Mouse (Mus musculus) macrophage (primary cell): ENCODE data around the gene Mpig6b. TPM values are rescaled to one million over a fixed set of nuclear protein-coding genes. Genes with fewer than 3 reads are reported as not detected.

Experiments
- H3K27ac ChIP-seq: fragments of 350-480 bp; formaldehyde crosslinking; 2 replicates; pipeline ENCODE4 v1.9.0; 2021
- H3K36me3 ChIP-seq: fragments of 350-480 bp; formaldehyde crosslinking; 2 replicates; pipeline ENCODE4 v1.9.0; 2021; ENCODE audit errors: inconsistent target
- H3K4me3 ChIP-seq: fragments of 350-480 bp; formaldehyde crosslinking; 2 replicates; pipeline ENCODE4 v1.9.0; 2021; ENCODE audit errors: inconsistent target
- H3K79me2 ChIP-seq: fragments of 350-480 bp; formaldehyde crosslinking; 2 replicates; pipeline ENCODE4 v1.9.0; 2021; ENCODE audit errors: inconsistent target
- WGBS: methylation state at CpG from one replicate; pipeline ENCODE4 v1.1.7; 2026; ENCODE audit warnings: inconsistent platforms; ENCODE audit not compliant: missing documents; 5-methylcytosine and 5-hydroxymethylcytosine counted together
- polyA plus RNA-seq: library from polyadenylated mRNA; stranded (reverse); fragments of 250-400 nt; gene quantifications from 3 replicates; pipeline ENCODE4 v1.2.4, GENCODE M21; 2018; ENCODE audit warnings: inconsistent platforms

Gene Mpig6b
- polyA plus RNA-seq, 1 experiment from 2014 or later = 0.17 TPM

DNA sequence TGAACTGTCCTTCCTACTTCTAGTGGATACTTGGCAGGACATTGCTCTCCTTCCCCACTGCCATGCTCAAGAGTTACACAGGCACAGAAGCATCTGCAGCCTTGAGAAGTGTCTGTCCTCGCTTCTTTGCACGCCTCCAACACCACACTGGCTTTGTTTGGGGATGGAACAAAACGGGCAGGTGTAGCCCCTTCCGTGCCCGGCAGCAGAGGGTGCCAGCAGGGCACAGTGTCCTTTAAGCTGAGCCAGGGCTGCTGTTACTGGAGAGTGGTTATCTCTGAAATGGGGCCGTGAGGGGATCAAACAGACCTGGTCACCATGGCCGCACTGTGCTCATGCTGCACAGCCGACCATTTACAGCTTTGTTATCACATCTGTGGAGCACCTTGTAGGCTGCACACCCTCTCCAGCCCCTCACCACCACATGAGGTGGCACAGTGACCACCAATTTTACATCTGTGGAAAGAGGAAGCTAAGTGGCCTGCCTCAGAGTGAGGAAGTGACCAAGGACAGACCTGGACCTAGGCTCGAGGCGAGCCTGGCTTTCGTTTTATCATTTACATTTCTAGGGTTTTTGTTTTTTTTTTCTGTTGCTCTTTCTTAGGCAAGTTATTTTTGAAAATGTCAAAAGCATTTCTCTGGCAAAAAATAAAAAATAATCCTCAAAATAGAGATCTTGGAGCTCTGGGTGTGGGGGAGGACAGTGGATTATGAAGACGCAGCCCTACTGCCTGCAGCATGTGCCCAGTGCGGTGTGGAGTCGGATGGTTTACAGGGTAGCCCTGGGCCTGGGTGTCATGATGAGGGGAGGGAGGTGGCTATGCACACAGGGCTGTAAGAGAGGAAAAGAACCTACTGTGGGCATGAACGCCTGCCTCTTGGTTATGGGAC, 28.7 kb upstream of the Mpig6b start:
- no peak overlapping the region for H3K27ac ChIP-seq
- peaks cover 65% of the 10 kb centered on the region for H3K36me3 ChIP-seq
- no peak overlapping the region for H3K4me3 ChIP-seq
- WGBS = 83% methylated on average over 15 of the region's 15 CpGs
- peaks cover 11% of the 10 kb centered on the region; the same call in 1 of the 2 replicates for H3K79me2 ChIP-seq

DNA sequence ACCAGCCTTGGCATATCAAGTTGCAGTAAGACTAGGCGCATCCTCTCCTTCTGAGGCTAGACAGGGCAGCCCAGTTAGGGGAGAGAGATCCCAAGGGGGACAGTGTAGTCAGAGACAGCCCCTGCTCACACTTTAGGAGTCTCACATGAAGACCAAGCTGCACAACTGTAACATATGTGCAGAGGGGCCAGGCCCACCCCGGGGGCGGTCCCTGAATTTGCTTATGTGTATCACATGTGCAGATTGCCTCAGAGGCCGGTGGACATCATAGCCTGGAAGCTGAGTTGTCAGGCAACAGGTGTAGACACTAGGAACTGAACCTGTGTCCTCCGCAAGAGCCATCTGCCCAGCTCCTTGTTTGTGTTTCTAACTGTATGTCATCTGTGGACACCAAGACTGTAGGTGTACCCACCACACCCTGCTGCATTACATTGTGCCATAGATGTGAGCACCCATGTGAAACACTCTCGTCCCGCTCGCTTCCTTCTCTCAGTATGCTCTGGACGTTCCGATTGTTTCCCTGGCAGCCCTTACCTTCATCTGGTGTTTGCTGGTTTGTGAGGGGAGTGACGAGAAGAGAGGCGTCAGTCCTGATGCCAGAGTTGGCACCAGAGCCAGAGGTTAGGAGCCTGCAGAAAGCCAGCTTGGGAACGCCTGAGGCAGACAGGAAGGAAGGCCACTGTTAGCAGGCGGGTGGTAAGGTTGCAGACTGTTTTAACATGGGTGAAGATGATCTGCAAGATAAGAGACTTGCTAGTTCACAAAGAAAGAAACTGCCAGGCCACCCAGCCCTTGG, 26.6 kb upstream of the Mpig6b start:
- H3K36me3 ChIP-seq = peaks cover 45% of the 10 kb centered on the region
- WGBS = 92% methylated on average over 14 of the region's 14 CpGs
- H3K27ac ChIP-seq = no peak overlapping the region
- no peak overlapping the region for H3K4me3 ChIP-seq
- H3K79me2 ChIP-seq = peaks cover 13% of the 10 kb centered on the region; the same call in 1 of the 2 replicates

DNA sequence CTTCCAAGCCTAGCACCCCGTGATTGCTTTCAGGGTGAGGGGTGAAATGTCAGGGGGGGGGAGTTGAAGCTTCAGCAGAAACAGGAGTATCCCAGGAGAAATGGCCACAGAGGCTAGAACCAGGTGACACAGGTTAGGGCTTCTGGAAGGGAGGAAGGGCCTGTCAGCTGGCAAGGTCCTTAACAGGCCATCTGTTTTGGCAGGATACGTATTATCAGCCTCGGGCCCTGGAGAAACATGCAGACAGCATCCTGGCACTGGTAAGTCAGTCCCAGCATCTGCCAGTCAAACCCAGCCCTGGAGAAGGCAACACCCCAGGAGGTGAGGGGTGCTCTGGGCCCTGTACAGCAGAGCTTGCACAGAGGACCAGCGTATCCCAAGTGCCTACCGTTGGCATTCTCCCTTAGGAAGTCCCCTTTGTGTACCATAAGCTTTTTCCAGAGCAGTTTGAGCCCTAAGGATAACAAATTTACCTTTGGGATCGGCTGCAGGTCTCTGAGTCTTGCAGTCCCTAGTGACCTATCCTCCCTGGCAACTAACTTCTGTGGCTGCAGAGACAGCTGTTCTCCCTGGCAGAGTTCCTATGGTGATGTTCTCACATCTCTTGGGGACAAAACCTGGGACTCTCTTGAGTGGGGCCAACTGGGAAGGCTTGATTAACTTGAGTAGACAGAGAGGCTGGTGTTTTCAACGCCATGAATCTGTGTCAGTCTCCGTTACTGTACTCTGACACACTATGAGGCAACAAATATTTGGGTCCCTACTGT, 24.4 kb upstream of the Mpig6b start:
- H3K4me3 ChIP-seq = peak overlapping the region; percentile 68
- H3K27ac ChIP-seq = no peak overlapping the region
- 74% methylated on average over 8 of the region's 8 CpGs for WGBS
- peaks cover 13% of the 10 kb centered on the region; the same call in 1 of the 2 replicates for H3K79me2 ChIP-seq
- H3K36me3 ChIP-seq = peaks cover 27% of the 10 kb centered on the region

DNA sequence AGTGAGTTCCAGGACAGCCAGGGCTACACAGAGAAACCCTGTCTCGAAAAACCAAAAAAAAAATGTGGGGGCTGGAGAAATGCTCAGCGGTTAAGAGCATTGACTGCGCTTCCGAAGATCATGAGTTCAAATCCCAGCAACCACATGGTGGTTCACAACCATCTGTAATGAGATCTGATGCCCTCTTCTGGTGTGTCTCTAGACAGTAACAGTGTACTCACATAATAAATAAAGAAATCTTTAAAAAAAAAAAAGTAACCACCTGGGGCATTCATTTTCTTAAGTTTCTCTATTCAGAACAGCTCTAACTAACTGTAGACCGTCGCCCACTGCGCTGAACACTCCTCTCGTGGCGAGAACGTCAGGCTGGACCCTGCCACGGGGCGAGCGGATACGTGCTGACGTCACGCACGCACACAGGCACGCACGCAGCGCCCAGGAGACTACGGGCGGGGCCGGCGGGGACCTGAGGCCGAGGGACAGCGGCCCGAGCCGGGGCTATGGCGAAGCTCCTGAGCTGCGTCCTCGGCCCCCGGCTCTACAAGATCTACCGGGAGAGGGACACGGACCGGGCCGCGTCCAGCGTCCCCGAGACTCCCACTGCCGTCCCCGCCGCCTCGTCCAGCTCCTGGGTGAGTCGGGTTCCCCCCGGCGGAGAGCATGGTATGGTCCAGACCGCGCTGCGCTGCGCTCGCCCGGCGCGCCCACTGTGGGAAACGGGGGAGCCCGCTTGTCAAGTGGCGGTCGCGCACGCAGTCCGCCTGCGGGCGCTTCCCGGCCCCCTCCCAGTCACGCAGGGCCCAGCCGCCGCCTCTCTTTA, 23.1 kb upstream of the Mpig6b start, which contains the start of gene Abhd16a:
TSS of gene Abhd16a (plus strand) at position 439 of the 820 bp plus-strand sequence.
- Histone ChIP-seq H3K4me3 (peak within 1 kb of the TSS; percentile 68), H3K27ac (peak within 1 kb of the TSS; percentile 47), H3K36me3 (peaks cover 25% of the 10 kb centered on the region), H3K79me2 (peaks cover 13% of the 10 kb centered on the region; the same call in 1 of the 2 replicates)
- WGBS = 3% methylated on average over 66 of the region's 67 CpGs

DNA sequence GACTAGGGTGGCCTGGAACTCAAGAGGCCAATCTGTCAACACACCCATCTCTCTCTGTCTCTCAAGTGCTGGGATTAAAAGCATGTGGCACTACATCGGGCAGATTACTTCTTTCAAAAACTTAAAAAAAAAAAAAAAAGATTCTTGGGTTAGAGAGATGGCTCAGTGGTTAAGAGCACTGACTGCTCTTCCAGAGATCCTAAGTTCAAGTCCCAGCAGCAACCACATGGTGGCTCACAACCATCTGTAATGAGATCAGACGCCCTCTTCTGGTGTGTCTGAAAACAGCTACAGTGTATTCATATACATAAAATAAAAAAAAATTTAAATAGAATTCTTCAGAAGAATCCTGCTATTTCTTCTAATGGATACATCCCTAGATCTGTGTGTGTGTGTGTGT, 22.2 kb upstream of the Mpig6b start:
- H3K4me3 ChIP-seq = no peak overlapping the region
- 47% methylated on average over 2 of the region's 2 CpGs for WGBS
- peaks cover 13% of the 10 kb centered on the region; the same call in 1 of the 2 replicates for H3K79me2 ChIP-seq
- peaks cover 16% of the 10 kb centered on the region for H3K36me3 ChIP-seq
- no peak overlapping the region for H3K27ac ChIP-seq

DNA sequence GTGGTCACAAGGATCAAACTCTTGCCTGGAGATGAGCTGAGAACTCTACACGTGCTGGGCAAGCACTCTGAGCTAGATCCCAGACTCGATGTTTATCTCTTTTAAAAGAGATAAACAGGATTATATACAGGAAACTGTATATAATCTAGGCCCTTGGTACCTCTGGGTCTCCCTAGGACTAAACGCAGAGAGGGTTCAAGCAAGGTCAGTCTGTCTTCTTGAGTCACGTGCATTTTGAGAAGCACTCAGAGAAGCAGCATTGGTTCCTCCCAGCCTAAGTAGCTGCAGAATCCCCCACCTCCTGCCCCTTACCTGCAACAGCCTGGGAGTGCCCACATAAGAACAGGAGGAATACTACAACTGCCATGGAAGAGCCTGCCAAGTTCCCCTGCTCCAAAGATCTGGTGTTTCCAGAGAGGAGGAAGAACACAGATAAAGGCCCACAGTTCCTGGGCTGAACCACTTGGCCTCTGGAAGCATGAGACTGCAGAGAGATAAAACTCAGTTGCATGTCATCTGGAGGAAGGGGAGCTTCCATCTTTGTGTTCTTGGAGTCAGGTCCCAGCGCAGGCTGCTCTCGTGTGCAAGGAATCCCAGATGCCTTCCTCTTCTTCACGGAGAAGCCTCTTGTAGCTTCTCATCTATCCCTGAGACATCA, 19.4 kb upstream of the Mpig6b start, which contains the start of gene Ly6g6f:
TSS of gene Ly6g6f (minus strand) at position 403 of the 658 bp plus-strand sequence.
- H3K4me3 ChIP-seq = no peak within 1 kb of the TSS
- 91% methylated on average over 7 of the region's 7 CpGs for WGBS
- no peaks in the 10 kb centered on the region for H3K36me3 ChIP-seq
- peaks cover 8% of the 10 kb centered on the region; the same call in 1 of the 2 replicates for H3K79me2 ChIP-seq
- H3K27ac ChIP-seq = no peak within 1 kb of the TSS

DNA sequence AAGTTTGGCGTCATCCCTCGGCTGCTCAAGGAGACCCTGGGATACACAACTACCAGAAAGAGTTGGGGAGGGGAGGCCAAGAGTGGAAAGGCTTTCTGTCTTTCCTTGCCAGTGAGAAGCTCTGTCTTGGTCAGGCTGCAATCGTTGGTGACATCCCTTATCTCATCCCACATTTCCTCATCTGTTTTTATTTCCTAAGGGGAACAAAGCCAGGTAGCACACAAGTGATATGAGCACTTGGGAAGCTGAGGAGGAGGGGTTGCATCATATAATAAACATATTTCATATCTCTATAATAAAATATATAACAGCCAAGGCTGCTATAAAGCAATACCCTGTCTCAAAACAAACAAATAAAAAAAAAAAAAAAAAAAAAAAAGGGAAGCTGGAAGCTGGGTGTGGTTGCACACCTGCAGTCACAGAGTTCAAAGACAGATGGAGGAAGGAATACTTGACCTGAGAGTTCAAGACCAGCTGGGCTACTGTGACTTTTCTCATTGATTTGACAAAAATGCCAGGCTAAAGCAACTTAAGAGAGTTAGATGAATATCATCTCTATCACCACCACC, 18.0 kb upstream of the Mpig6b start:
- no peaks in the 10 kb centered on the region for H3K36me3 ChIP-seq
- no peak overlapping the region for H3K4me3 ChIP-seq
- H3K79me2 ChIP-seq = no peaks in the 10 kb centered on the region
- H3K27ac ChIP-seq = no peak overlapping the region
- WGBS = 63% methylated on average over 3 of the region's 3 CpGs

DNA sequence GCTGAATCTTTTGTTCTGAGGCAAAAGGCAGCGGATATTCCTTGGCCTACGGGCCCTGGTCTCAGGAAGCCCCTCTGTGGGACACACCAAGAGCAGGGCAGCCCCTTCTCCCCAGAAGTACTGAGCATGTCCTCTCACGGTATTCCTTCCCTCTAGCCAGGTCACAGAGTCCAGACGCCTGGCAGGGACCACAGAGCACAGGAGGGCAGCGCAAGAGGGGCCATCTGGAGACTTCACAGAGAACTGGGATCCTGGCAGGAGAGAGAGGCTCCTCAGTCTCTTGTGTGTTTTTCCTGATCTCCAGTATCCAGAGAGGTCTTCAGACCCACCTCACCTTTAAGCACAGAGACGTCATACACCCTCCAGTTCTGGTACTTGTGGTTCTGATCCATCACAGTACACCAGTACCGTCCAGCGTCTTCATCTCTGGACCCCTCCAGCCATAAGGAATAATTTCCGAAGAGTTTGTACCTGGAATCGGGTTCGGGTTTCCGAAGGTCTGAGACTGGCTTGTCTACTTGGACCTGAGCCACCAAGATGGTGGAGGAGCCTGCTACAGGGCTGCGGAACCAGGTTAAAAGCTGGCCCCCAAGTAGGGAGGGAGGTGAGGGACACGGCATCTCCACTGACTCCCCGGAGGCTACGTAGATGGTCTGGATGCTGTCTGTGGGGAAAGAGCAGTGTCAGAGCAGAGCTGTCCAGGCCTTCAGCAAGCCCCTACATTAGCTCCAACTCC, 17.0 kb upstream of the Mpig6b start:
- 94% methylated on average over 16 of the region's 16 CpGs for WGBS
- Histone ChIP-seq H3K36me3 (no peaks in the 10 kb centered on the region), H3K79me2 (no peaks in the 10 kb centered on the region), H3K27ac (no peak overlapping the region), H3K4me3 (no peak overlapping the region)

DNA sequence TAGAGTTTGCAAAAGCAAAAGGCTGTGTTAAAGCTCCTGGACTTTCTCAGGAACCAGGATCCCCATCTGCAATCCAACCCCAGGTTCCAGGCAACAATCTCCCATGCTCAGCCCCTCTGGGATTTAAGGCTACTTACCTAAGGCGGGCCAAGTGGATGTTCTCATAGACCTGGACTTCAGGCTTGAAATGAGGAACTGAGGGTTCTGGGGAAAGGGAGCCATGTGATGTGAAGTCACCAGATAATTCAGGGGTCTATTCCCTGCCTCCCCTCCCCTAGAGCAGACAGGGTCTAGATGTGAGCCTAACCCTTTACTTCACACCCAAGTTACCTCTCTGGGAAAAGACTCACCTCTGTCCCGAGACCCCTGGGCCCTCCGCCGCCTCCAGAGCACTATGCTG, 14.7 kb upstream of the Mpig6b start:
- Histone ChIP-seq H3K79me2 (no peaks in the 10 kb centered on the region), H3K4me3 (no peak overlapping the region), H3K36me3 (no peaks in the 10 kb centered on the region), H3K27ac (no peak overlapping the region)
- 95% methylated on average over 4 of the region's 4 CpGs for WGBS

DNA sequence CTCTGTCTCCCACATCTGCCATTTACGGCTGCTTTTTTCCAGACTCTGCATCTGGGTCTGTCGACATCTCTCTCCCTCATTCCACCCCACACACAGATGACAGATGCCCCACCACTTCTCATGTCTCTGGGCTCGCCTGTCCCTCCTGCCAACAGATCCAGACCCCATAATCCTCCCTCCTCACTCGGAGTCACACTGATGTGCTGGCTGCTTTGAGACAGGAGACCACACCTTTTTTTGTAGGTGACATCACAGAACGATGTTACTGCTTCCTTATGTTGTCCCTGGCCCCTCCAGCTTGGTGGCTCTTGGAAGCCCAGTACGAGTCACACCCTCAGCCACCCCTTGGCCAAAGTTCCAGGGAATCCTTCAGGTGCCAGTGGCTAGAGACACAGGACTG, 14.3 kb upstream of the Mpig6b start:
- Histone ChIP-seq H3K79me2 (no peaks in the 10 kb centered on the region), H3K4me3 (no peak overlapping the region), H3K27ac (no peak overlapping the region), H3K36me3 (no peaks in the 10 kb centered on the region)
- 77% methylated on average over 5 of the region's 6 CpGs for WGBS

DNA sequence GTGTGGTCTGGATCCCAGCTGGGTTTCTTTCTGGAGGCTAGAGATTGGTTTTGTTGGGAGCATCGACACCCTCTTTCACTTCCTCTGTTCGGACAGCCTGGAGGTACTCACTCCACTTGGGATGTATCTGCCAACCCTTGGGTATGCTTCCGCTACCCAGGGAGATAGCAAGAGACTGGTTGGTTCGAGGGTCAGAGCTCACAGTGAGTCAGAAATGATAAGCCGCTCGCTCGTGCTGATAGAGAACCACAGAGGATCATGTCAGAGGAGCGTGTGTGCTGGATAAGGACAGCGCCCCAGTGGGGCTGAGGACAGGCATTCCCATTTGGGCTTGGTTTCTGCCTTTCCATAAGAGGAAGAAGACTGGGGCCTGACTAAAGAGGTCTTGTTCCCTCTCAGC, 13.8 kb upstream of the Mpig6b start:
- Histone ChIP-seq H3K27ac (no peak overlapping the region), H3K4me3 (no peak overlapping the region), H3K79me2 (no peaks in the 10 kb centered on the region), H3K36me3 (no peaks in the 10 kb centered on the region)
- WGBS = 65% methylated on average over 9 of the region's 9 CpGs

DNA sequence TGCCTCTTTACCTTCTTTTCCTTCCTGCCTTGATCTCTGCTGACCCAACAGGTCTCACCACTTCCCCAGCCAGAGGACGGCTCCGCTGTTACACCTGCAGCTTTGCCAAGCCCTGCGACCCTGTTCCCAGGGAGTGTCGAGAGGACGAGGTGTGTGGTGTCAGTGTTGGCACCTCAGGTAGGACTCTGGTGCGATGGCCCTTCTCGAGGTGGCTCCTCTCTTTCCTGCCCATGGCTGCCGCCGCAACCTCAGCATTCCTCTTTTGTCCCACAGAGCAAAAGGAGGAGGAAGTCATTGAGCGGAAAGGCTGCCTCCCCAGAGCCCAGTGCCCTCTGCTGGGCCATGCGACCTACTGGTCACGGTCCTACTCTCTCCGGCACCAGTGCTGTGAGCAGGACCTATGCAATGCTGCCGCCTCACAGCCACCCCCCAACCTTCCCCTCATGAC, 11.8 kb upstream of the Mpig6b start, which contains the start of gene Ly6g6d:
TSS of gene Ly6g6d (minus strand) at position 280 of the 448 bp plus-strand sequence.
- Histone ChIP-seq H3K4me3 (peak within 1 kb of the TSS; percentile 29), H3K27ac (peak within 1 kb of the TSS; percentile 19; the same call in 1 of the 2 replicates), H3K79me2 (no peaks in the 10 kb centered on the region), H3K36me3 (no peaks in the 10 kb centered on the region)
- WGBS = 2% methylated on average over 14 of the region's 14 CpGs
